Mouse (Mus musculus) ES-Bruce4 (cell line): ENCODE measurements at regions not wholly inside any gene's neighbourhood (a gene's known extent, or its start where the extent isn't known, plus 50 kb on each side); places are given as distances from the start of the nearest gene placed in this dataset.

ENCODE experiments used
- CTCF ChIP-seq: IDR thresholded peaks from one replicate; pipeline ENCODE4 v1.8.1; 2011; ENCODE audit warnings: low read depth, low read length
- EP300 ChIP-seq: IDR thresholded peaks from 2 replicates; pipeline ENCODE4 v1.6.1; 2011; ENCODE audit warnings: low read depth, low read length; ENCODE audit not compliant: insufficient read depth
- POLR2A ChIP-seq: IDR thresholded peaks from one replicate; pipeline ENCODE4 v1.8.1; 2011; ENCODE audit warnings: low read length; ENCODE audit not compliant: insufficient read depth

- TF ChIP-seq CTCF (no peak), POLR2A (no peak), EP300 (no peak)
Measured at GRCm38 (mm10) chr3:52567606-52568372, 299.7 kb downstream of the Foxo1 start.
